Mouse (Mus musculus) C2C12 (cell line): ENCODE data around the gene Taf1a. TPM values are rescaled to one million over a fixed set of nuclear protein-coding genes. Genes with fewer than 3 reads are reported as not detected.

Experiments
- H3K27me3 ChIP-seq: one replicate; pipeline ENCODE4 v1.6.1; 2011; ENCODE audit not compliant: control insufficient read depth, insufficient read depth, insufficient read length
- H3K36me3 ChIP-seq: one replicate; pipeline ENCODE4 v1.6.1; 2011; ENCODE audit not compliant: control insufficient read depth, insufficient read depth
- H3K4me3 ChIP-seq: one replicate; pipeline ENCODE4 v1.5.1; 2011; ENCODE audit warnings: mild to moderate bottlenecking, control low read depth; ENCODE audit not compliant: poor library complexity, insufficient read depth, severe bottlenecking
- H3K79me2 ChIP-seq: one replicate; pipeline ENCODE4 v1.6.1; 2011; ENCODE audit not compliant: control insufficient read depth, insufficient read depth
- H3K79me3 ChIP-seq: one replicate; pipeline ENCODE4 v1.6.1; 2011; ENCODE audit warnings: low read depth, control low read depth
- H3ac ChIP-seq: one replicate; pipeline ENCODE3; 2011; ENCODE audit warnings: low read depth; ENCODE audit not compliant: control insufficient read depth, insufficient read length
- CEBPB ChIP-seq: IDR thresholded peaks from one replicate; pipeline ENCODE4 v1.6.1; 2011; ENCODE audit warnings: low read depth, mild to moderate bottlenecking, control low read depth, moderate library complexity
- CTCF ChIP-seq: IDR thresholded peaks from one replicate; pipeline ENCODE4 v1.5.1; 2011; ENCODE audit not compliant: control insufficient read depth, insufficient read depth, insufficient read length
- FOSL1 ChIP-seq: IDR thresholded peaks from one replicate; pipeline ENCODE4 v1.8.0; 2011; ENCODE audit warnings: mild to moderate bottlenecking, low read length; ENCODE audit not compliant: poor library complexity, insufficient read depth, severe bottlenecking
- MAX ChIP-seq: IDR thresholded peaks from one replicate; pipeline ENCODE4 v1.6.1; 2011; ENCODE audit warnings: mild to moderate bottlenecking, control low read depth
- MYOD1 ChIP-seq: IDR thresholded peaks from one replicate; pipeline ENCODE4 v1.6.1; 2011; ENCODE audit warnings: low read depth; ENCODE audit not compliant: control insufficient read depth, insufficient read length
- MYOG ChIP-seq: IDR thresholded peaks from one replicate; pipeline ENCODE4 v1.6.1; 2011; ENCODE audit not compliant: control insufficient read depth, insufficient read length; ENCODE audit errors: extremely low read depth
- USF1 ChIP-seq: IDR thresholded peaks from one replicate; pipeline ENCODE4 v1.6.1; 2011; ENCODE audit warnings: low read depth, mild to moderate bottlenecking, control low read depth, moderate library complexity
- polyA plus RNA-seq: library from polyadenylated mRNA; unstranded; fragments of >200 nt; fragmentation: generic; extraction: Trizol; gene quantifications from one replicate; pipeline ENCODE4 v1.2.1, GENCODE M21; 2012; ENCODE audit warnings: missing spikeins

Taf1a gene
- polyA plus RNA-seq, 1 experiment: 5.2 TPM

- Histone ChIP-seq H3K36me3 (peaks cover 76% of the 10 kb centered on the region), H3K79me3 (no peaks in the 10 kb centered on the region)
These were observed 29.9 kb upstream of the Taf1a start for GRCm38 (mm10) chr1:183358901-183359300.

GRCm38 (mm10) chr1:183362301-183362700, 26.5 kb upstream of the Taf1a start:
- no peak for TF ChIP-seq MYOG
- TF ChIP-seq CTCF: no peak
- TF ChIP-seq MAX: no peak
- no peak for TF ChIP-seq MYOD1
- TF ChIP-seq FOSL1: no peak
- no peak for TF ChIP-seq CEBPB
- no peak for TF ChIP-seq USF1
- H3K4me3 ChIP-seq: no peak overlapping the region
- H3K79me2 ChIP-seq: peaks cover 17% of the 10 kb centered on the region
- no peak overlapping the region for H3ac ChIP-seq
- H3K36me3 ChIP-seq: peaks cover 64% of the 10 kb centered on the region
- no peaks in the 10 kb centered on the region for H3K79me3 ChIP-seq
- no peaks in the 10 kb centered on the region for H3K27me3 ChIP-seq

More at GRCm38 (mm10) chr1:183358901-183359300, 29.9 kb upstream of the Taf1a start:
- no peak overlapping the region for H3ac ChIP-seq
- no peak overlapping the region for H3K4me3 ChIP-seq
- H3K27me3 ChIP-seq: no peaks in the 10 kb centered on the region
- no peaks in the 10 kb centered on the region for H3K79me2 ChIP-seq
- TF ChIP-seq MYOG (no peak), USF1 (no peak), CTCF (no peak), MAX (no peak), FOSL1 (no peak)

- Histone ChIP-seq H3K36me3 (peaks cover 58% of the 10 kb centered on the region), H3K27me3 (no peaks in the 10 kb centered on the region), H3ac (no peak overlapping the region), H3K79me3 (peaks cover 5% of the 10 kb centered on the region), H3K79me2 (peaks cover 24% of the 10 kb centered on the region), H3K4me3 (no peak overlapping the region)
- TF ChIP-seq MYOG: no peak
- no peak for TF ChIP-seq CEBPB
- TF ChIP-seq CTCF: no peak
- TF ChIP-seq USF1: no peak
- TF ChIP-seq MAX: no peak
- TF ChIP-seq MYOD1: no peak
- TF ChIP-seq FOSL1: no peak
These were observed 25.8 kb upstream of the Taf1a start for GRCm38 (mm10) chr1:183362729-183363576.

DNA sequence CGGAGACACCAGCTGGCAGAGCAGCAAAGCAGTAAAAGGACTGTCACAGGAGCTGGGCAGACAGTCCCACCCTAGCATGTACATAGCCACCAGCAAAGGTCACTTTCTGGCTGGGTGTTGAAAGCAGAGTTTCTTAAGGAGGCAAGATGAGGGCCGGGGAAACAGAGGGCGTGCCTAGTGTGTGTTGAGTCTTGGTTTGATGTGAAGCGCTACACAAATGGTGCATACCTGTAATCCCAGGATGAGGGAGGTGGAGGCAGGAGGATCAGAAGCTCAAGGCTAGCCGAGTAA, 25.3 kb upstream of the Taf1a start:
- H3K79me3 ChIP-seq: peaks cover 8% of the 10 kb centered on the region
- H3K27me3 ChIP-seq: no peaks in the 10 kb centered on the region
- H3K36me3 ChIP-seq: peaks cover 52% of the 10 kb centered on the region
- no peak overlapping the region for H3K4me3 ChIP-seq
- peaks cover 29% of the 10 kb centered on the region for H3K79me2 ChIP-seq
- no peak overlapping the region for H3ac ChIP-seq
- no peak for TF ChIP-seq CTCF
- TF ChIP-seq MYOG: no peak
- no peak for TF ChIP-seq FOSL1
- no peak for TF ChIP-seq MAX

- no peak for TF ChIP-seq MYOD1
- Histone ChIP-seq H3ac (no peak overlapping the region), H3K4me3 (no peak overlapping the region), H3K36me3 (peaks cover 29% of the 10 kb centered on the region), H3K79me3 (peaks cover 8% of the 10 kb centered on the region), H3K27me3 (no peaks in the 10 kb centered on the region), H3K79me2 (peaks cover 36% of the 10 kb centered on the region)
These were observed 22.4 kb upstream of the Taf1a start for GRCm38 (mm10) chr1:183366361-183366760.

DNA sequence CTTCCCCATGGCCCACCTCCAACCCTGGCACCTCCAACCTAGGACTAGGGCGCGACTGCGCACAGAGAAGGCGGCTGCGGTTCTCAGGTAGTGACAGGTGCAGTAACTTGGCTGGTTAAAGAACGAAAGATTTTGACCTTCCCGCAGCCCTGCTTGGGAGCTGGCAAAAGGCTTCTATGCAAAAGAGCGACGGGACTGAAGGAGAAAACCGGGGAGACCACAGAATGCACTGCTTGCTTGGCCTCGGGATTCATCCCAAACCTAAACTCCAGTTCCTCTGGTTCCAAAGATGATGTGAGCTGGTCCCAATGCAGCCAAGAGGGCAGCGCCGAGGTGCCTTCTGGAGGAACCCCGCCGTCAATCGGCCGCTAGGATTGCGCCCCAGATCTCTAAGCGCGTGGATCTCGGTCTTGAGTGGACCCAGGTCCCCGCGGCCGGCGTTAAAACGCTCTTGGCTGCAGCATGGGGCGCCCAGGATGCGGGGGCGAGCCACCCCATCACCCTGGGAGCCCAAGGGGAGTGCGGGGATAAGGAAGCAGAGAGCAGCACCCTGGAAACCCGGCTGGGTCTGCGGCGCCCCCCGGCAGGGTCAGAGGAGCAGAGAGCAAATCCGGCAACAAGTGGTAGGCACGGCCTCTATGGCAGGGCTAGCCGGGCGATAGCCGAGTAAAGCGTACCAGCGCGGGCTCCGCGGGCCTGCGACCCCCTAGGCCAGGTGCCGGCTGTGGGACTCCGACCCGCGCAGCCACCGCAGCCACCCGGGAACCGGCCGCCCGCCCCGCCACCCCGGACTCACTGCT, 20.0 kb upstream of the Taf1a start:
- peak overlapping the region; percentile 78 for H3K4me3 ChIP-seq
- TF ChIP-seq FOSL1: no peak
- no peak for TF ChIP-seq CTCF
- TF ChIP-seq USF1: no peak
- no peak for TF ChIP-seq MYOD1
- TF ChIP-seq CEBPB: no peak
- TF ChIP-seq MAX: no peak
- TF ChIP-seq MYOG: no peak
- H3K27me3 ChIP-seq: no peaks in the 10 kb centered on the region
- H3K79me2 ChIP-seq: peaks cover 36% of the 10 kb centered on the region
- H3K79me3 ChIP-seq: peaks cover 8% of the 10 kb centered on the region
- H3ac ChIP-seq: peak overlapping the region; percentile 76
- peaks cover 17% of the 10 kb centered on the region for H3K36me3 ChIP-seq
